Comparison of ENCODE assay signal across 18 mouse cellular contexts in the genomic region with DNA sequence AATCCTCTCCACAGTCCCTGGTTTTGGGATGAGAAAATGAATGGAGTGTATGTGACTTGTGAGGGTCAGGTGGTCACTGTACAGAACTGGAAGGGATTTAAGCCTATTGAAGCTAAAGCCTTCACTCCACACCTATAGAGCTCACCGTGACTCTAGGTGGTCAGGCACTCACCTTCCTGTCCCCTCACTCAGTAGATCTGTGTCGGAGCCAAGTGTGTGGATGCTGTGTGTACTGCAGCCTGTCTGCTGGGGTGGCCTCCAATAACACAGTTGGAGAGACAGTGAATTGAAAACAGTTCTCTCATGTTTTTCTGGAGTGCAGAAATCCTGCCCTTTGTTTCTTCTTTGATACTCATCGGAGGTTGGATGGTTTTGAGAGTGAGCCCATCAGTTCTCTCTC. TPM values are rescaled to one million over a fixed set of nuclear protein-coding genes. Genes with fewer than 3 reads are reported as not detected.
A peak's percentile ranks its signal among the peaks of the same experiment; 100 is the strongest.
DNase-seq lines count a peak whose midpoint lies in the region; ATAC-seq and TF ChIP-seq lines count a peak whose summit lies in the region.
"Had no signal": no experiment of that assay in that cellular context is flagged by ENCODE, and none has a peak within 500 bp of the region (broad histone marks: within the 10 kb centered on the region; RNA-seq: fewer than 3 reads in every experiment).

No protein-coding gene starts in this region.

- 0 out of 2 replicates have a peak overlapping the region, but pooled peaks have one; percentile 6 for H3K4me2 ChIP-seq in forebrain, postnatal 0 days (ENCODE audit: low read depth)
- H3K4me2 ChIP-seq in hindbrain, embryonic 16.5 days (ENCODE audit: low read length): no peak overlapping the region
- H3K4me2 ChIP-seq in midbrain, embryonic 16.5 days (ENCODE audit: low read length): no peak overlapping the region; the same call in 1 of the 2 replicates
- H3K4me2 ChIP-seq: embryonic facial prominence, embryonic 12.5 days; liver, embryonic 11.5 days had no signal

- peak; percentile 50; the same call in 1 of the 2 replicates for ATAC-seq in forebrain, postnatal 0 days
- ATAC-seq in hindbrain, embryonic 16.5 days: peak; percentile 60
- ATAC-seq in midbrain, embryonic 16.5 days: peak; percentile 66; the same call in 1 of the 2 replicates

- intact Hi-C loops in left cerebral cortex, adult 2 months (cut with DNase I): no loop called here

- H3K27ac ChIP-seq in left cerebral cortex, adult 2 months: peak overlapping the region; percentile 40; the same call in 1 of the 2 replicates
- H3K27ac ChIP-seq in forebrain, postnatal 0 days (ENCODE audit: low read depth, low read length): no peak overlapping the region
- H3K27ac ChIP-seq in hindbrain, embryonic 16.5 days (ENCODE audit: low read depth, low read length): no peak overlapping the region
- H3K27ac ChIP-seq in midbrain, embryonic 16.5 days (ENCODE audit: low read length): no peak overlapping the region
- H3K27ac ChIP-seq: embryonic facial prominence, embryonic 12.5 days; limb, embryonic 10.5 days; macrophage had no signal

- no peak overlapping the region for H3K9ac ChIP-seq in forebrain, postnatal 0 days
- H3K9ac ChIP-seq in hindbrain, embryonic 16.5 days (ENCODE audit: low read depth, low read length): no peak overlapping the region
- H3K9ac ChIP-seq in midbrain, embryonic 16.5 days (ENCODE audit: low read depth, low read length): no peak overlapping the region
- H3K9ac ChIP-seq: embryonic facial prominence, embryonic 12.5 days had no signal

- no peak overlapping the region for H3K4me3 ChIP-seq in left cerebral cortex, adult 2 months
- H3K4me3 ChIP-seq in forebrain, postnatal 0 days (ENCODE audit: low read depth, low read length): no peak overlapping the region
- no peak overlapping the region for H3K4me3 ChIP-seq in hindbrain, embryonic 16.5 days (ENCODE audit: low read length)
- H3K4me3 ChIP-seq in midbrain, embryonic 16.5 days (ENCODE audit: low read depth, low read length): no peak overlapping the region
- H3K4me3 ChIP-seq: embryonic facial prominence, embryonic 12.5 days; limb, embryonic 10.5 days had no signal

- TF ChIP-seq CTCF in left cerebral cortex, adult 2 months (IDR thresholded peaks at IDR 0.05): no peak; the same call in 1 of the 2 replicates
- no peak for TF ChIP-seq CTCF in forebrain, postnatal 0 days (IDR thresholded peaks at IDR 0.05; ENCODE audit: low read depth)

- 32% methylated on average over 3 of the region's 3 CpGs for WGBS in forebrain, postnatal 0 days
- 56% methylated on average over 3 of the region's 3 CpGs for WGBS in hindbrain, embryonic 16.5 days
- 55% methylated on average over 3 of the region's 3 CpGs for WGBS in midbrain, embryonic 16.5 days

- no peaks in the 10 kb centered on the region for H3K36me3 ChIP-seq in forebrain, postnatal 0 days (ENCODE audit: insufficient read depth)
- H3K36me3 ChIP-seq in hindbrain, embryonic 16.5 days (ENCODE audit: control insufficient read depth, insufficient read depth, low read length): no peaks in the 10 kb centered on the region
- no peaks in the 10 kb centered on the region for H3K36me3 ChIP-seq in midbrain, embryonic 16.5 days (ENCODE audit: control insufficient read depth, insufficient read depth, low read length)
- H3K36me3 ChIP-seq: embryonic facial prominence, embryonic 12.5 days; G1E; limb, embryonic 10.5 days had no signal

- no peaks in the 10 kb centered on the region for H3K27me3 ChIP-seq in forebrain, postnatal 0 days (ENCODE audit: insufficient read depth, low read length)
- no peaks in the 10 kb centered on the region for H3K27me3 ChIP-seq in hindbrain, embryonic 16.5 days (replicated peaks; ENCODE audit: control insufficient read depth, insufficient read depth, low read length)
- H3K27me3 ChIP-seq in midbrain, embryonic 16.5 days (ENCODE audit: control insufficient read depth, insufficient read depth, low read depth, low read length): no peaks in the 10 kb centered on the region
- H3K27me3 ChIP-seq: embryonic facial prominence, embryonic 12.5 days had no signal

- no peaks in the 10 kb centered on the region for H3K4me1 ChIP-seq in forebrain, postnatal 0 days (ENCODE audit: insufficient read depth)
- H3K4me1 ChIP-seq in hindbrain, embryonic 16.5 days (ENCODE audit: control insufficient read depth, insufficient read depth, low read depth, low read length): no peaks in the 10 kb centered on the region
- H3K4me1 ChIP-seq in midbrain, embryonic 16.5 days (ENCODE audit: control insufficient read depth, insufficient read depth, low read length): peaks cover 2% of the 10 kb centered on the region; the same call in 1 of the 2 replicates

- H3K9me3 ChIP-seq in forebrain, postnatal 0 days (ENCODE audit: low read length): no peaks in the 10 kb centered on the region
- H3K9me3 ChIP-seq in hindbrain, embryonic 16.5 days (ENCODE audit: control insufficient read depth, low read length): no peaks in the 10 kb centered on the region
- no peaks in the 10 kb centered on the region for H3K9me3 ChIP-seq in midbrain, embryonic 16.5 days (replicated peaks; ENCODE audit: control insufficient read depth, low read length, poor library complexity, severe bottlenecking)
- H3K9me3 ChIP-seq: embryonic facial prominence, embryonic 12.5 days; G1E; limb, embryonic 10.5 days had no signal

- no peak for DNase-seq in left cerebral cortex, adult 2 months (ENCODE audit: extremely low spot score in 1 of 2, low spot score in 2 of 2)
- DNase-seq in left cerebral cortex, adult 11 months (ENCODE audit: low spot score): no peak
- no peak for DNase-seq in forebrain, postnatal 0 days
- DNase-seq in kidney, adult 18-20 months: no peak
- no peak for DNase-seq in spleen, postnatal 14 days (ENCODE audit: low spot score in 2 of 2)
- DNase-seq in gastrocnemius, adult 18-20 months (ENCODE audit: low spot score): no peak
- DNase-seq: cerebellum, postnatal 14 days; heart, adult 18-20 months; kidney, adult 9 months; lung, adult 2 months had no signal

RNA-seq across cellular contexts. Expression of a gene that starts 16.1 kb away (rescaled TPM):
- total RNA-seq in left cerebral cortex, adult 2 months (2021): 10 to 100 TPM; 73.8 to 75.7 TPM
- 29.0 and 51.6 TPM in 2 replicates for total RNA-seq in forebrain, postnatal 0 days (2014; rRNA removed)
- polyA plus RNA-seq in forebrain, postnatal 0 days (2015; fragmentation: Nextera tagmentation; extraction: Ambion mirVana): 44.2 and 60.9 TPM in 2 replicates
- 50.5 and 72.7 TPM in 2 replicates for polyA plus RNA-seq in hindbrain, embryonic 16.5 days (2015; fragmentation: Nextera tagmentation; extraction: Ambion mirVana)
- polyA plus RNA-seq in midbrain, embryonic 16.5 days (2015; fragmentation: Nextera tagmentation; extraction: Ambion mirVana): 37.3 and 41.4 TPM in 2 replicates
- under 1 TPM in 1 of 2 experiments, not detected in 1; 0.19 TPM for total RNA-seq in gastrocnemius, adult 18-20 months (2021)
- total RNA-seq: G1E; neutrophil, adult 5-6 weeks had no signal
- polyA plus RNA-seq: G1E, macrophage had no signal

Comparison
In these comparisons a context has a peak if more than half of its experiments do, and no peak if none do; other contexts are left out.
1. RNA of a gene that starts 16.1 kb away (total RNA-seq): 73.8 to 75.7 TPM in left cerebral cortex, adult 2 months and 29.0 to 51.6 TPM in forebrain, postnatal 0 days; 0.19 TPM in gastrocnemius, adult 18-20 months; every median in the first group is over 10 times any median in the second.
2. Peak in every context shown above with its lines, with median percentiles within 50 percentile points of each other: ATAC-seq.